Mouse (Mus musculus) skeletal muscle tissue, adult 2 months (tissue): ENCODE results near the gene Apobec1.
A peak's percentile ranks its signal among the peaks of the same experiment; 100 is the strongest.
"Not testable (repeated sequence)": the region's sequence is repeated elsewhere in the genome, so short reads cannot be mapped to it uniquely, and the experiment has no call there.

Source experiments
- DNase-seq: peaks from one replicate; pipeline ENCODE4 v3.0.0-alpha.2; 2012; ENCODE audit warnings: low read depth, low spot score

The Apobec1 gene

GRCm38 (mm10) chr6:122561005-122561404, 41.2 kb downstream of the Apobec1 start:
- no peak for DNase-seq

GRCm38 (mm10) chr6:122560427-122560826, 41.8 kb downstream of the Apobec1 start:
- peak; percentile 65 for DNase-seq

- DNase-seq, result no peak
Observed at GRCm38 (mm10) chr6:122556959-122557561, 45.2 kb downstream of the Apobec1 start.

- DNase-seq, result no peak
Observed at GRCm38 (mm10) chr6:122555266-122555665, 47.0 kb downstream of the Apobec1 start.

GRCm38 (mm10) chr6:122554102-122554501, 48.1 kb downstream of the Apobec1 start:
- no peak for DNase-seq

GRCm38 (mm10) chr6:122553606-122554005, 48.6 kb downstream of the Apobec1 start, which contains the start of gene Aicda:
TSS of gene Aicda (plus strand) at chr6:122553801.
- no peak for DNase-seq

GRCm38 (mm10) chr6:122545948-122546347, 56.3 kb downstream of the Apobec1 start:
- DNase-seq, result no peak

GRCm38 (mm10) chr6:122545289-122545882, 56.9 kb downstream of the Apobec1 start:
- no peak for DNase-seq

- no peak for DNase-seq
Observed at GRCm38 (mm10) chr6:122544672-122545071, 57.6 kb downstream of the Apobec1 start.

GRCm38 (mm10) chr6:122543574-122543973, 58.7 kb downstream of the Apobec1 start:
- DNase-seq, result no peak

GRCm38 (mm10) chr6:122542459-122542858, 59.8 kb downstream of the Apobec1 start:
- not testable (repeated sequence) for DNase-seq

- DNase-seq, result no peak
Observed at GRCm38 (mm10) chr6:122539564-122539963, 62.7 kb downstream of the Apobec1 start.

GRCm38 (mm10) chr6:122534032-122534431, 68.2 kb downstream of the Apobec1 start:
- DNase-seq, result no peak

GRCm38 (mm10) chr6:122532883-122533302, 69.4 kb downstream of the Apobec1 start:
- no peak for DNase-seq

- no peak for DNase-seq
Observed at GRCm38 (mm10) chr6:122531466-122532174, 70.6 kb downstream of the Apobec1 start.

- DNase-seq, result no peak
Observed at GRCm38 (mm10) chr6:122528136-122528535, 74.1 kb downstream of the Apobec1 start.
